Mouse (Mus musculus) bone marrow, adult 2 months (tissue): ENCODE measurements around the gene Nr3c2.

Experiments used
- CTCF ChIP-seq: fragments of 200-500 bp; IDR thresholded peaks from 2 replicates; pipeline ENCODE4 v1.5.1; 2011; ENCODE audit warnings: low read length, control low read depth; ENCODE audit not compliant: control insufficient read depth, insufficient read depth
- POLR2A ChIP-seq: fragments of 200-500 bp; IDR thresholded peaks from 2 replicates; pipeline ENCODE4 v1.6.1; 2011; ENCODE audit warnings: low read depth, mild to moderate bottlenecking, control low read depth, low read length, borderline replicate concordance; ENCODE audit not compliant: control insufficient read depth

- no peak for TF ChIP-seq POLR2A
- TF ChIP-seq CTCF = no peak
These were observed 71.9 kb downstream of the Nr3c2 start for GRCm38 (mm10) chr8:76971187-76971586.
